Mouse (Mus musculus): ENCODE measurements at regions not wholly inside any gene's neighbourhood (a gene's known extent, or its start where the extent isn't known, plus 50 kb on each side); places are given as distances from the start of the nearest gene placed in this dataset.

DNA sequence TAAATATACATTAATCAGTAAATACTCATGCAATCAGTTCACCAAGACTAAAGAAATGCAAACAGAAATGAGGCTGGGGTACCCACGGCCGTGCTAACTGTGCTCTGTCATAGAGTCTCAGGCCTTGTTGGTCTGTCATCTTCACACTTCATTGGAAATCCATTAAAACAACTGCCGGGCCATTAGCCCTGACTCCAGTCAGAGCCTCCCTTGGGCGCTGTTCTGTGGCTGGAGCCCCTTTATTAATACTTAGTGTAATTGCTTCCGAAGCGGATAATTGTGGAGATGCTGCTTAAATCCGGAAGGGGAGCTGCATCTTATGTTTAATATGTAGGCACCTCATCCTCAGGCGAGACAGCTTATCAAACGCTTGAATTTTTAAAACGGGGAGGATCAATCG lies 76.1 kb downstream of the Ier5 start:
- H3K4me2 ChIP-seq = no peak overlapping the region
- no peaks in the 10 kb centered on the region for H3K9me3 ChIP-seq
- H3K27me3 ChIP-seq = no peaks in the 10 kb centered on the region
- ATAC-seq (ENCODE audit: low FRiP score, low read depth) = no peak
- no peak overlapping the region for H3K9ac ChIP-seq
- H3K4me1 ChIP-seq (replicated peaks) = peaks cover 20% of the 10 kb centered on the region; the same call in 1 of the 2 replicates
- no peak overlapping the region for H3K4me3 ChIP-seq
- WGBS = 42% methylated on average over 11 of the region's 11 CpGs
- H3K27ac ChIP-seq (replicated peaks) = no peak overlapping the region
- no peaks in the 10 kb centered on the region for H3K36me3 ChIP-seq

DNA sequence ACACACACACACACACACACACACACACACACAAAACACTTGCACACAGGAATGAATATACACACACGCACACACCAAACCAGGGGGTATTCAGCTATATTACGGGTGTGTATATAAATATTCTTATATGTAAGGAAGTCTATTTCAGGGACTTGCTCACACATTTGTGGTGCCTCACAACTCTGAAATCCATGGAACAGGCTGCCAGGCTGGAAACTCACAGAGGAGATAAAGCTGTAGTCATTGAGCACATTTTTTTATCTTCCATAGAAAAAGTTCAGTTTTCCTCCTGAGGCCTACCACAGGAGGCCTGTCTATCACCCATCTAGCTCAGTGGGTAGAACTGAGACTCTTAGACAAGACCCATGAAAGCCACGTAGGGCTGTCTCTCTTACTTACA lies 83.8 kb downstream of the Ier5 start:
- Histone ChIP-seq H3K4me3 (no peak overlapping the region), H3K9me3 (no peaks in the 10 kb centered on the region), H3K36me3 (no peaks in the 10 kb centered on the region), H3K9ac (no peak overlapping the region), H3K27me3 (no peaks in the 10 kb centered on the region), H3K4me2 (no peak overlapping the region), H3K27ac (replicated peaks) (no peak overlapping the region), H3K4me1 (replicated peaks) (no peaks in the 10 kb centered on the region)
- WGBS = 92% methylated on average over 3 of the region's 3 CpGs
- ATAC-seq (ENCODE audit: low FRiP score, low read depth) = no peak

DNA sequence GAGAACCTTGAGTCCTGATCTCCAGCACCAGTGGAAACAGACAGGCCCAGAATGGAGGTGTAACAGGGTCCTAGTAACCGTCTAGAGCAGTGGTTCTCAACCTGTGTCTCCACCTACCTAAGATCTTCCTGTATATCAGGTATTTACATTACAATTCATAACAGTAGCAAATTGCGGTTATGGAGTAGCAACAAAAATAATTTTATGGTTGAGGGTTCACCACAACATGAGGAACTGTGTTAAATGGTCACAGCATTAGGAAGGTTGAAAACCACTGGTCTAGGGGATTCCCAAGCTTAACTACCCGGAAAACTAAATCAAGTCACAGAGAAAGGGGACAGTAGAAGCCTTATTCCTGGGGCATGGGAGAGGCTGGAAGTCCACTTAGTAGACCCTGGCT lies 84.5 kb downstream of the Ier5 start:
- Histone ChIP-seq H3K9ac (no peak overlapping the region), H3K4me2 (no peak overlapping the region), H3K36me3 (no peaks in the 10 kb centered on the region), H3K27me3 (no peaks in the 10 kb centered on the region), H3K27ac (replicated peaks) (no peak overlapping the region), H3K9me3 (no peaks in the 10 kb centered on the region), H3K4me1 (replicated peaks) (no peaks in the 10 kb centered on the region), H3K4me3 (no peak overlapping the region)
- 94% methylated on average over 3 of the region's 3 CpGs for WGBS
- no peak for ATAC-seq (ENCODE audit: low FRiP score, low read depth)

DNA sequence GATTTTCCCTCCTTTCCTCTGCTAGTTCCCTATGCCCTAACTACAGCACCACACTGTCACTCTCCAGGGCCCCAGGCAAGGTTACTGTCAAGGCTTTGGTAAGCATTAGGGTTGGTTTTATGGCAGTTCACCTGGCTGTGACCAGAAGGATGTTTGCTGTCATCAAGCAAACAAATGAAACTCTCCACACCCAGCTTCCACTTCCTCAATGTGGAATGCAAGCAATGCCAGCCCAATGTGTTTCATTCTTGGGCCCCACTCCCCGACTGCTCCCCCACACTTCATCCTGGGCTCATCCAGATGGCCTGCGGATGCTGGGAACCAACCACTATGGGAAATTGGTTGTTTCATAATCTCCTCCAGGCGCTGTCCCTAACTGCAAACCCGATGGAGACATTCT lies 85.7 kb downstream of the Ier5 start:
- Histone ChIP-seq H3K27ac (replicated peaks) (no peak overlapping the region), H3K9me3 (no peaks in the 10 kb centered on the region), H3K4me3 (no peak overlapping the region), H3K27me3 (no peaks in the 10 kb centered on the region), H3K36me3 (no peaks in the 10 kb centered on the region), H3K9ac (no peak overlapping the region), H3K4me1 (replicated peaks) (no peaks in the 10 kb centered on the region), H3K4me2 (no peak overlapping the region)
- no peak for ATAC-seq (ENCODE audit: low FRiP score, low read depth)
- 70% methylated on average over 4 of the region's 4 CpGs for WGBS

DNA sequence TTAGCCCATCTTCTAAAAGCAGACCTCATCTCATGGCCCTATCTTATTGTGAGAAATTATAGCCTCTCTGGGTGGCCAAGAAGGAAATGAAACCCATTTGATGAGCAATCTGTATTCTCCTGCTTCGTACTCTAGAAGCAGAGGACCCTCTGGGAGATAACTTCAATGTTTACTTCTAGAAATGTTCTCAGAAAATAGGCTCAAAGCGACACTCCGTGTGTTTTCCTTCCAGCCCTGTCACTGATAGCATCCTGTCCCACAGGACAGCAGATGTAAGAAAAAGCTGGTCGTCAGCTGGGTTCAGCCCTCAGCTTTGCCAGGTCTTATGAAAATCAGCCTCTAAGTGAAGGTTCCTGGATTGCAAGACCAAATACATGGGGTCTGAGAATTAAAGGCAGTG lies 86.1 kb downstream of the Ier5 start:
- ATAC-seq (ENCODE audit: low FRiP score, low read depth) = no peak
- Histone ChIP-seq H3K36me3 (no peaks in the 10 kb centered on the region), H3K4me1 (replicated peaks) (no peaks in the 10 kb centered on the region), H3K27ac (replicated peaks) (no peak overlapping the region), H3K4me3 (no peak overlapping the region), H3K27me3 (no peaks in the 10 kb centered on the region), H3K4me2 (no peak overlapping the region), H3K9ac (no peak overlapping the region), H3K9me3 (no peaks in the 10 kb centered on the region)
- 64% methylated on average over 4 of the region's 4 CpGs for WGBS

DNA sequence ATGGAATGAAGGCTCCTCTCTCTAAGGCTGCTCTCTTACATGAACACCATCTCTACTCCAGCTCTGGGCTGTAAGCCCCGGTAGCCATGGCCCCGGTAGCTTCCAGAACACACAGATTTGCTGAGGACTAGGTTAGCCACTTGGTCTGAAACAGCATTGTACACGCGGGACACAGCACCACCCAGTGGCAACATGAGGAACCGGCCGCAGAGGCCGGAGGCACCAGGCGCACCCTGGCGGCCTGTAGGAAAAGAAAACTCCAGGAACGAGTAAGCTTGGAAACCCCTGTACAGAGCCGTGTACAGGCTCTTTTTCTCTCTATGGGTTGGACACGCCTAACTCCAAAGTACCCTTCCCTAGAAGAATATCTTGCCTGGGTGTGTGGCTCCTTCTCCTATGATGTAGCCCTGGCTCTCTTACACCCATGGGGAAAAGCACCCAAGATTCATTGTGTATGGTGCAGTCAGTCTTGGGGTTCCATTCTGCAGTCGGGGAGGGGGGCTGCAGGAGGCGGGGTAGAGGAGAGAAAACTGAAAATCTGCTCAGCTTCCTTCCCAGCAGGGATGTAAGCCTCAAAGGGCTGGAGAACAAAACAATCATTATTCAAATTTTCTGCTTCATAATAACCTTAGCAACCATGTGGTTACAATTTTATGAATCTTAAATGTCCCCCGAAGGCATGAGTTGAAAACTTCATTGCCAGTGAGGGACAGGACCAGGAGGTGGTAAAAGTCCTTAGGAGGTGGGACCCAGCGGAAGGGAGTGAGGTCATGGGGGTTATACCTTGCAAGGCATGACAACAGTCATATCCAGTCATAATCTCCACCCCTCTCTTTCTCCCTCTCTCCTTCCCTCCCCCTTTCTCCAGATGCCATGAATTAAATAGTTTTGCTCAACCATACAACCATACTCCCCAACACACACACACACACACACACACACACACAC lies 92.6 kb downstream of the Ier5 start:
- no peaks in the 10 kb centered on the region for H3K36me3 ChIP-seq
- no peak overlapping the region for H3K4me2 ChIP-seq
- no peaks in the 10 kb centered on the region for H3K4me1 ChIP-seq (replicated peaks)
- peak; percentile 83 for ATAC-seq (ENCODE audit: low FRiP score, low read depth)
- no peak overlapping the region for H3K4me3 ChIP-seq
- no peaks in the 10 kb centered on the region for H3K9me3 ChIP-seq
- WGBS = 15% methylated on average over 16 of the region's 16 CpGs
- H3K27ac ChIP-seq (replicated peaks) = no peak overlapping the region
- no peaks in the 10 kb centered on the region for H3K27me3 ChIP-seq
- H3K9ac ChIP-seq = no peak overlapping the region

DNA sequence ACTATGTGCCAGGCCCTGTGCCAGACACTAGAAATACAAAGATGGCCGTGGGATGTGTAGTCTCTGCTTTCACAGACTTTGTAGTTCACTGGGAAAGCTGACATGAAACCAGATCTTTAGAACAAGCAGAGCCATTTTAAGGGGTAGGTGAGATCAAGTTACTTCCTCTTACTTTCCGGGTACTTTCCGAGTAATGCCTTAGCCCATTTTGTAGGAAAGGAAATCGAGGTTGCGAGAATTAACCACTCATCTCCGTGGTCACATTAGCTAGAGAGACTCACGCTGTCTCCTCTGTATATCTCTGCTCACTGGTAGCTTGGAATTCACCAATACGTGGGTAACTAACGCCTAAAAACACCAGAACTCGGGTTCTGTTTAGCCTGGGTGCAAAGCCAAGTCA lies 93.3 kb downstream of the Ier5 start:
- H3K4me3 ChIP-seq = no peak overlapping the region
- no peaks in the 10 kb centered on the region for H3K27me3 ChIP-seq
- ATAC-seq (ENCODE audit: low FRiP score, low read depth) = no peak
- H3K9ac ChIP-seq = no peak overlapping the region
- 86% methylated on average over 10 of the region's 10 CpGs for WGBS
- H3K4me1 ChIP-seq (replicated peaks) = no peaks in the 10 kb centered on the region
- H3K27ac ChIP-seq (replicated peaks) = no peak overlapping the region
- no peaks in the 10 kb centered on the region for H3K36me3 ChIP-seq
- H3K4me2 ChIP-seq = no peak overlapping the region
- no peaks in the 10 kb centered on the region for H3K9me3 ChIP-seq

DNA sequence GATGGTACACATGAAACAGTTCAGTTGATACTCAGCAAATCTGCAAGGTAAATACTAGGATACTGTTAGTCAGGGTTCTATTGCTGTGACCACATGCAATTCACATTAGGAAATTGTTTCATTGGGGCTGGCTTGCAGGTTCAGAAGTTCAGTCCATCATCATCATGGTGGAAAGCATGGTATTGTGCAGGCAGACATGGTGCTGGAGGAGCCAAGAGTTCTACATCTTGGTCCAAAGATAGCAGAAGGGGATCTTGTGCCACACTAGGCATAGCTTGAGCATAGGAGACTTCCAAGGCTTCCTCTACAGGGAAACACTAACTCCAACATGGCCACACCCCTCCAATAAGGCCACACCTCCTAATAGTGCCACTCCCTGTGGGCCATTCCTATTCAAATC lies 99.1 kb downstream of the Ier5 start:
- Histone ChIP-seq H3K4me3 (no peak overlapping the region), H3K9ac (no peak overlapping the region), H3K36me3 (no peaks in the 10 kb centered on the region), H3K4me1 (replicated peaks) (peaks cover 10% of the 10 kb centered on the region), H3K27ac (replicated peaks) (0 out of 2 replicates have a peak overlapping the region, but pooled peaks have one; percentile 55), H3K9me3 (no peaks in the 10 kb centered on the region), H3K27me3 (no peaks in the 10 kb centered on the region), H3K4me2 (no peak overlapping the region)
- ATAC-seq (ENCODE audit: low FRiP score, low read depth) = no peak

DNA sequence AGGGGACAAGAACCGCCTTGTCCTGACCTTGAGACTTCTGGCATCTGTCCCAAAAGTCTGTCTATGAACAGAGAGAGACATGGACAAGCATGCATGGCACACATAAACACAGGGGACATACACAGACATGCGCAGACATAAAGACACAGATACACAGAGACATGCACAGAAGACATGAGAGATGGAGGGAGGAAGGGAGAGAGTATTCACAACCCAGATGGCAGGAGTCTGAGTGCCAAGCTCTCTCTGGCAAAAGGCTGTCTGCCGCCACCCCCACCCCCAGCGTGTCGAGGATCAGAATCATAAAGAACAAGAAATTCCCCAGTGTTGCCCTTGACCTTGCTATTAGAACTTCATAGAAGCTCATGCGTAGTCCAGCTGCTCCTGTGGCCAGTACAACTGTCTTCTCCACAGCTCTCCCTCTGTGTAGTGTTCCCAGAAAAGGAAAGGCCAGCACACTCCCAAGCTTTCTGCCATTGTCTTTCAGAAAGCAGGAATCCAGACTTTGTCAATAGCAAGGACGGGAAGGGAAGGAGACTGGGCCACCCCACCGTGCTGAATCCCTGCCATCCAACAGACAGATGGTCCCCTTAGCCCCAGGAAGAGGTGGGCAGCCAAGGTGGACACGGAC lies 99.8 kb downstream of the Ier5 start:
- Histone ChIP-seq H3K9me3 (no peaks in the 10 kb centered on the region), H3K4me2 (no peak overlapping the region), H3K36me3 (no peaks in the 10 kb centered on the region), H3K27me3 (no peaks in the 10 kb centered on the region), H3K4me1 (replicated peaks) (peaks cover 17% of the 10 kb centered on the region), H3K9ac (no peak overlapping the region), H3K27ac (replicated peaks) (0 out of 2 replicates have a peak overlapping the region, but pooled peaks have one; percentile 55), H3K4me3 (no peak overlapping the region)
- 0 out of 2 replicates have a peak, but pooled peaks have one; percentile 53 for ATAC-seq (ENCODE audit: low FRiP score, low read depth)
- 62% methylated on average over 9 of the region's 9 CpGs for WGBS

DNA sequence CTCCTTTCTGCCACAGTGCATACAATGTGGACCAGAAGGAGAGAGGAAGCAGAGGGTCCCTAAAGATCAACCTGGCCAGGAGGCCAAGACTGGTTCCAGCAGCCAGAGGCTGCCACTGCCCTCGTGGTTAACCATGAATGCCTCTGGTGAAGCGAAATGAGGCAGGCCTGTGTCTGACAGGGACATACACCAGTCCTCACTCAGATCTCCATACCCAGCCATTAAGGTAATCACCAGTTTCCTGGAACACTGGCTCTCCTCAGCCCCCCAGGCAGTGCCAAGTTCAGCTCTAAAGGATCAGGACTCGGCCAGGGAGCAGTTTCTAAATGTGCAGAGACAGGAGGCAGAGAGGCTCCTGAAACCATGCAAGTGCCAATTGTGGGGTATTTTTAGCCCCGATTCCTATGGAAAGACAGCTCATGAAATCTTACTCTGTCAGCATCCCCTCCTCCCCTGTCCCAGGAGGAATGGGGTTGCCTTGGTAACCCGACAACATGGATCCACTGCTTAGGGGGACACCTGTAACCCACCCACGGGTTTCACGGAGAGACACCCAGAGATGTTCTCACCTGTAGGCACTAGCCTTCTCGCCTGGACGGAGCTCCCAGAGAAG lies 103.6 kb downstream of the Ier5 start:
- ATAC-seq (ENCODE audit: low FRiP score, low read depth) = no peak
- 63% methylated on average over 9 of the region's 9 CpGs for WGBS
- H3K36me3 ChIP-seq = no peaks in the 10 kb centered on the region
- H3K4me2 ChIP-seq = no peak overlapping the region
- H3K9me3 ChIP-seq = no peaks in the 10 kb centered on the region
- H3K27ac ChIP-seq (replicated peaks) = no peak overlapping the region
- peaks cover 25% of the 10 kb centered on the region for H3K4me1 ChIP-seq (replicated peaks)
- no peaks in the 10 kb centered on the region for H3K27me3 ChIP-seq
- no peak overlapping the region for H3K9ac ChIP-seq
- H3K4me3 ChIP-seq = no peak overlapping the region

DNA sequence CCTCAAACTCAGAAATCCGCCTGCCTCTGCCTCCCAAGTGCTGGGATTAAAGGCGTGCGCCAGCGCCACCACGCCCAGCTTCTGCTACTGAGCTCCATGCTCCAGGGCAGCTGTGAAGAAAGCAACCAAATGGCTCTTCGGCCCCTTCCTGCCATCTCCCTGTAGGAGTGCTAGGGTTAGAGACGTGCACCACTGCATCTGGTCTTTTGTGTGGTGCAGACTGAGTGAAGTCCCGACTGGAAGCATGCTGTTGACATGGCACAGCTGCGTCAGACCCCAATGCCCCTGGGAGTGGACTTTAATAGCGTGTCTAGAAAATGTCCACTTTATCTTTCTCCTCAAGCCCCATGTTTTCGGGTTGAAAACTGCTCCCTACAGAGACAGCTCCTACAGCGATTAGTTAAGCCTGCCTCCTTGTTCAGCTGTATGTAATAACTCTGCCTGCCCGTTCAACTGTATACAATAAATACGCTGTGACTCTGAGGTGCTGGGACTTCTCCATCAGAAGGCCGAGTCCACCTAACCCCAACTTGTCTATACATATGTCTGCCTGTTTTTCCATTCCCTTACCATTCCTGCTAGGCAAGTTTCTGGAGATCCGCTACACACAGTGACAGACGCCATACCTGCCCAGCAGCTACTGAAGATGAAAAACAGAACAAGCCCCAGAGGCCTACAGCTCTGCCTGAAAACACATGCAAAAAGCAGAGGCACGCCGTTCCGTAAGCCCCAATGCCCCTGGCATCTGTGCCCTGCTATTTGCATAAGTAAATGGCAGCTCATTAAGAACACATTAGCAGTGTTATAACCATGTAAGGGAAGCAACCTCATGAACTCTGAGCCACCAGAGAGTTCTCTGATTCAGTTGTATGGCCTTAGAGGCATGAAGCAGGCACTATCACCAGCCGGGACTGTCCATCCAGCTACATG lies 105.2 kb downstream of the Ier5 start:
- no peak overlapping the region for H3K4me3 ChIP-seq
- WGBS = 52% methylated on average over 21 of the region's 21 CpGs

More for the DNA sequence above, 105.2 kb downstream of the Ier5 start:
- no peak overlapping the region for H3K4me2 ChIP-seq
- H3K27me3 ChIP-seq = no peaks in the 10 kb centered on the region
- peaks cover 25% of the 10 kb centered on the region for H3K4me1 ChIP-seq (replicated peaks)
- no peaks in the 10 kb centered on the region for H3K36me3 ChIP-seq
- ATAC-seq (ENCODE audit: low FRiP score, low read depth) = peak; percentile 59; the same call in 1 of the 2 replicates
- no peaks in the 10 kb centered on the region for H3K9me3 ChIP-seq
- H3K27ac ChIP-seq (replicated peaks) = peak overlapping the region; percentile 3; the same call in 1 of the 2 replicates
- no peak overlapping the region for H3K9ac ChIP-seq

All from hindbrain, embryonic 15.5 days (tissue).